Mouse (Mus musculus) pancreas, adult 10 weeks (tissue): ENCODE measurements around the gene Nrde2. TPM values are rescaled to one million over a fixed set of nuclear protein-coding genes. Genes with fewer than 3 reads are reported as not detected.

Experiments used
- polyA plus RNA-seq: library from polyadenylated mRNA; stranded (reverse); fragments of 350-450 nt; fragmentation: Illumina TruSeq; extraction: RNeasy Lipid Tissue Mini Kit (QIAGEN cat#74804); gene quantifications from one replicate; pipeline ENCODE4 v1.2.3, GENCODE M21; 2015; ENCODE audit warnings: low read depth, low replicate concordance; ENCODE audit not compliant: insufficient read depth

The Nrde2 gene
- 2.3 TPM for polyA plus RNA-seq

DNA sequence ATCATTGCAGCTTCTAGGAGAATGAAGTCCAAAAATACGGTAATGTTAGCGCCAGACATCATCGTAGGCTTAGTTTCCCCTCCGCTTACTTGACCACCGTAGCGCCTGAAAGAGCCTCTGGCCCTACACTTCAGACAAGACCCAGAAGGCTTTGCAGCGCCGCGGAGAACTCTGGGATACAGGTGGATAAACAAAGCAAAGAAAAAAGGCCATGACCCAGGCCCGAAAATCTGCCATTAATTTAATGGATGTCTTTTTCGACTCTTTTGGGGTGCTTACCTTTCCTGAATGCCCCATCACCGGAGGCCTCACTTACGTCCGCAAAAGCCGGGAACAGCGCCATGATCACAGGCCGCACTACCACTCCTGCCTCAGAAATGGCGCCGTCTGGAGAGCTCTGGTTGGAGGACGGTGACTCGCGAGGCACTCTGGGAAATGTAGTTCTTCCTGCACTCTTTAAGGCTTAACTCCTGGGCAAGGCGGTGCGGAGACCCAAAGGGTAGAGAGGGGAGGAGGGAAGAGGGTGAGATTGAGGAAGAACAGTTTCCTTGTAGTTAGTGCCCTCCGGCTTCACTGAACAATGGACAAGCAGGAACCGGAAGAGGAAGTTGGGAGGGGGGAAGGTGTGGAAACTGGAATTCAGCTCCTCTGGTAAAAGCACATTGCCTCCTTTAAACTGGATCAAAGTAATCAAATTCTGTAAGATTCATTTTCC lies at the start of gene Nrde2:
TSS of gene Nrde2 (minus strand) at position 393 of the 715 bp plus-strand sequence.

DNA sequence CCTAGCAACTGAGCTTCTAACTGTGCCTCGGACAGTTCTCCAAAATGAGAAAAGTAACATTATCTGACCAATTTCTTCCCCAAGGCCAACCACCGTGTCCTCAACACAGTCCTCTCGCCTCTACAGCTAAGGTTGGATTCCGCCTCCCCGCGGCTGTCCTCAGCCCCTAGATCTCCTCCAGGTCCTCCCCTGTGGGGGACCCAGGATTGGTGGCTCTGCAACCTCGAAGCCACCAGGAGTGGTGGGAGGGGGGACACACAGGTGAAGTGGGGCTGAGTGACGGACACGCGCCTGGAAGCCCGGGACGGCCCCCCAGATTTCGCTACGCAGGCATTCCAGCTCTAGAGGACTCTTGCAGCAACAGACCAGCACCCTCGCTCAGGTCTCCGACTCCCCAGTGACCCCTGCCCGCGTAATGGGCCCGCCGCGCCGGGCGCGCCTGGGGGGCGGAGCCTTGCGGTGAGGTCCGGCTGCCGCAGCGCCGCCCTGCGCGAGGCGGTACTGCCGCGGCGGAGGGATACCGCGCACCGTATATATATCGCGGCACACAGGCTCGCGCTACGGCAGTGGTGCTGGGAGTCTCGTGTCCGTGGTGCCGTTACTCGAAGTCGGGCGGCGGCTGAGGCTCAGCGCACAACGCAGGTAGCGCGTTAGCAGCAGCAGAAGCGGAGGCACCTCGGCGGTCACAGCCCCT lies 39.7 kb upstream of the Nrde2 start, which contains the start of gene Calm1:
TSS of gene Calm1 (plus strand) at position 469 of the 694 bp plus-strand sequence.

DNA sequence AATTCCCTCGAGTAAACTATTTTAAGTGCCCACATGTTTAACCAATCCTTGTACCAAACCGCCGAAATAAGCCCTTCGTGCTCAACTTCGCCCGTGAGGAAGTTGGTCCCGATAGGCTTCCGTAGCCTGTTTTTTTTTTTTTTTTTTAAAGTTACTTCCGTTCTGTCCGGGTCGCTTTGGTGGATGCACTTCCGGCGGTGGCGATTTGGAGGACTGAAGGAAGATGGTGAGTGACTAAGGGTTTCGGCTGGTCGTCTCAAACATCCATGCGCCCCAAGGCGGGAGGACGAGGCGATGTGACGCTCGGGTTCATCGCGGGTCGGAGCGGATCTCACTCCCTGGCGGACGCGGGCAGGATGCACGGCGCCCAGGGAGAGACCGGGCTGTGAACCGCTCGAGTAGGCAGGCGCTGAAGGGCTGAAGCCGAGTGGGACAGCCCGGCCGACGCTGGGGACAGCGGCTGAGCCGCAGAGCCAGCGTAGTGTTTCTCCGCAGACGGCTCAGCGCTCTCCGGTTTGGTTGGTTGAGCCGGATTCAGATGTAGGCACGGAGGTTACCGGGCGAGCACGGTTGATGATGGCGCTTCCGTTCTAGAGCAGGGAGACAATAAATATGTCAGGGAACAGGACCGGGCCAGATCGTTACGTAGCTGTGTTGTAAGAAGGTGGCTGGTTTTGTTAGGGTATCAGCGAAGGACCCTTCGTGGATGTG lies 49.3 kb downstream of the Nrde2 start, which contains the start of gene Psmc1:
TSS of gene Psmc1 (plus strand) at position 169 of the 711 bp plus-strand sequence.

Other genes with a start within 250 kb of the Nrde2 start
- not detected for gene Kcnk13, start 195.2 kb downstream of the Nrde2 start, polyA plus RNA-seq
- gene Psmc1, start 49.5 kb downstream of the Nrde2 start, polyA plus RNA-seq = 41.7 TPM
- 88.5 TPM for gene Calm1, start 39.8 kb upstream of the Nrde2 start, polyA plus RNA-seq